Mouse (Mus musculus): ENCODE results near the gene Ikzf4. TPM values are rescaled to one million over a fixed set of nuclear protein-coding genes. Genes with fewer than 3 reads are reported as not detected.

The Ikzf4 gene
- polyA plus RNA-seq, 1 experiment from 2014 or later = 0.12 TPM

- peak overlapping the region; percentile 65; the same call in 1 of the 2 replicates for H3K27ac ChIP-seq (replicated peaks)
- no peak overlapping the region for H3K4me3 ChIP-seq (replicated peaks)
- H3K36me3 ChIP-seq (replicated peaks) = no peaks in the 10 kb centered on the region
- peaks cover 43% of the 10 kb centered on the region for H3K4me1 ChIP-seq (replicated peaks)
- no peak overlapping the region for H3K4me2 ChIP-seq
- no peak overlapping the region for H3K9ac ChIP-seq
- 9% methylated on average over 5 of the region's 5 CpGs for WGBS (ENCODE audit: insufficient replicate concordance)
- ATAC-seq (ENCODE audit: insufficient read depth) = no peak
- peaks cover 35% of the 10 kb centered on the region for H3K27me3 ChIP-seq
- no peaks in the 10 kb centered on the region for H3K9me3 ChIP-seq (replicated peaks)
These were observed 17.8 kb upstream of the Ikzf4 start for GRCm38 (mm10) chr10:128663441-128664220.

GRCm38 (mm10) chr10:128662465-128662864, 16.7 kb upstream of the Ikzf4 start:
- Histone ChIP-seq H3K4me1 (replicated peaks) (peaks cover 40% of the 10 kb centered on the region), H3K27ac (replicated peaks) (no peak overlapping the region), H3K9me3 (replicated peaks) (no peaks in the 10 kb centered on the region), H3K36me3 (replicated peaks) (no peaks in the 10 kb centered on the region), H3K4me3 (replicated peaks) (no peak overlapping the region), H3K4me2 (no peak overlapping the region), H3K27me3 (peaks cover 34% of the 10 kb centered on the region), H3K9ac (no peak overlapping the region)
- no peak for ATAC-seq (ENCODE audit: insufficient read depth)

GRCm38 (mm10) chr10:128659490-128659889, 13.7 kb upstream of the Ikzf4 start:
- H3K9me3 ChIP-seq (replicated peaks) = no peaks in the 10 kb centered on the region
- H3K4me2 ChIP-seq = no peak overlapping the region
- H3K4me1 ChIP-seq (replicated peaks) = peaks cover 35% of the 10 kb centered on the region
- no peak overlapping the region for H3K27ac ChIP-seq (replicated peaks)
- H3K27me3 ChIP-seq = peaks cover 32% of the 10 kb centered on the region
- H3K4me3 ChIP-seq (replicated peaks) = no peak overlapping the region
- H3K36me3 ChIP-seq (replicated peaks) = no peaks in the 10 kb centered on the region
- H3K9ac ChIP-seq = no peak overlapping the region
- WGBS (ENCODE audit: insufficient replicate concordance) = 55% methylated on average over 9 of the region's 9 CpGs
- no peak for ATAC-seq (ENCODE audit: insufficient read depth)

- no peak overlapping the region for H3K4me3 ChIP-seq (replicated peaks)
- no peak overlapping the region for H3K4me2 ChIP-seq
- H3K9me3 ChIP-seq (replicated peaks) = no peaks in the 10 kb centered on the region
- H3K9ac ChIP-seq = no peak overlapping the region
- WGBS (ENCODE audit: insufficient replicate concordance) = 44% methylated on average over 9 of the region's 9 CpGs
- peaks cover 21% of the 10 kb centered on the region for H3K4me1 ChIP-seq (replicated peaks)
- H3K27me3 ChIP-seq = peaks cover 32% of the 10 kb centered on the region
- H3K36me3 ChIP-seq (replicated peaks) = no peaks in the 10 kb centered on the region
- H3K27ac ChIP-seq (replicated peaks) = no peak overlapping the region
- ATAC-seq (ENCODE audit: insufficient read depth) = no peak
These were observed 12.1 kb upstream of the Ikzf4 start for GRCm38 (mm10) chr10:128657844-128658243.

DNA sequence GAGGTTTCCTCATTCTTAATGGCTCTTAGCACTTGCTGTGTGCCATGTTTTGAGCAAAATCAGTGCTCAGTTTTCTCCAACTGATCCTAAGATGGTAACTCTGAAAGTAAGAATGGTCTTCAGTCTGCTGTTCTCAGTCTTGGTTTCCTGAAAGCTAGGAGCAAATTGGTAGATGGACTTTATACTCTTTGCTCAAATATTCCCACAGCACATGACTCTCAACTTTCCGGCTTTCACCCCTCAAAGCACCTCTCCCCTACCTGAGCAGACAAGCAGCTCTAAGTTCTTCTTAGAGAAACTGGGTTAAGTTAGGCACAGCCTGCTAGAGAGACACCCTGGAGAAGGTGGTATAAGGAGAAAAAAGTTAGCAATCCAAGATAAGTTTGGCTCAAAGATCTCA, 10.9 kb upstream of the Ikzf4 start:
- no peak for ATAC-seq (ENCODE audit: insufficient read depth)
- Histone ChIP-seq H3K9ac (no peak overlapping the region), H3K36me3 (replicated peaks) (no peaks in the 10 kb centered on the region), H3K27ac (replicated peaks) (no peak overlapping the region), H3K27me3 (peaks cover 35% of the 10 kb centered on the region), H3K4me3 (replicated peaks) (no peak overlapping the region), H3K9me3 (replicated peaks) (no peaks in the 10 kb centered on the region), H3K4me2 (no peak overlapping the region), H3K4me1 (replicated peaks) (peaks cover 15% of the 10 kb centered on the region)
- 55% methylated on average over 1 of the region's 1 CpGs for WGBS (ENCODE audit: insufficient replicate concordance)

GRCm38 (mm10) chr10:128655254-128655653, 9.5 kb upstream of the Ikzf4 start:
- no peak overlapping the region for H3K27ac ChIP-seq (replicated peaks)
- H3K9ac ChIP-seq = no peak overlapping the region
- ATAC-seq (ENCODE audit: insufficient read depth) = peak; percentile 67
- H3K27me3 ChIP-seq = peaks cover 31% of the 10 kb centered on the region
- no peaks in the 10 kb centered on the region for H3K36me3 ChIP-seq (replicated peaks)
- peaks cover 15% of the 10 kb centered on the region for H3K4me1 ChIP-seq (replicated peaks)
- WGBS (ENCODE audit: insufficient replicate concordance) = 37% methylated on average over 3 of the region's 3 CpGs
- no peaks in the 10 kb centered on the region for H3K9me3 ChIP-seq (replicated peaks)
- H3K4me2 ChIP-seq = no peak overlapping the region
- no peak overlapping the region for H3K4me3 ChIP-seq (replicated peaks)

- peaks cover 20% of the 10 kb centered on the region for H3K27me3 ChIP-seq
- peaks cover 15% of the 10 kb centered on the region for H3K4me1 ChIP-seq (replicated peaks)
- H3K27ac ChIP-seq (replicated peaks) = no peak overlapping the region
- WGBS (ENCODE audit: insufficient replicate concordance) = 50% methylated on average over 4 of the region's 4 CpGs
- H3K9me3 ChIP-seq (replicated peaks) = no peaks in the 10 kb centered on the region
- no peak for ATAC-seq (ENCODE audit: insufficient read depth)
- H3K9ac ChIP-seq = no peak overlapping the region
- no peak overlapping the region for H3K4me2 ChIP-seq
- no peak overlapping the region for H3K4me3 ChIP-seq (replicated peaks)
- H3K36me3 ChIP-seq (replicated peaks) = no peaks in the 10 kb centered on the region
These were observed 8.1 kb upstream of the Ikzf4 start for GRCm38 (mm10) chr10:128653866-128654265.

- H3K9me3 ChIP-seq (replicated peaks) = no peaks in the 10 kb centered on the region
- H3K4me1 ChIP-seq (replicated peaks) = peaks cover 14% of the 10 kb centered on the region; the same call in 1 of the 2 replicates
- H3K4me3 ChIP-seq (replicated peaks) = no peak overlapping the region; the same call in 1 of the 2 replicates
- no peak overlapping the region for H3K9ac ChIP-seq
- ATAC-seq (ENCODE audit: insufficient read depth) = peak; percentile 38
- H3K4me2 ChIP-seq = peak overlapping the region; percentile 67
- H3K36me3 ChIP-seq (replicated peaks) = no peaks in the 10 kb centered on the region
- H3K27ac ChIP-seq (replicated peaks) = no peak overlapping the region
- peaks cover 64% of the 10 kb centered on the region for H3K27me3 ChIP-seq
- WGBS (ENCODE audit: insufficient replicate concordance) = 25% methylated on average over 12 of the region's 13 CpGs
These were observed 623 bp upstream of the Ikzf4 start for GRCm38 (mm10) chr10:128646139-128647089.

DNA sequence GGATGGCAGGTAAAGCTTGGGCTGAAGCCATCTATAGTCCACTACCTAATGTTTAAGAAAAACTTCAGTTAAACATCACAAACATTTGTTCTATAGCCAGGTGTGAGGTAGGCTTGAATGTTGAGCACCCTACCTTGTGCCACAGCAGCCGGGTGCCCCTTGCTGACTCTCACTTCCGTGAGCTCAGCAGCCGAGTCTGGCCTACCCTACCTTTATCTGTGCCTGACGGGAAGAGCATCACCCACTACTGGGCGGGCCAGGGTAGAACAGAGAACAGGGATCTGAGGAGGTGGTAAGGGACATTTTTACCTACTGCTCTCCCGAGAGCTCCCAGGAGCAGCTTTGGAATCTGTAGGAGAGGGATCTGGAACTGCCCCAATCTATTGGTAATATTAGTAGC, 3.0 kb downstream of the Ikzf4 start:
- 61% methylated on average over 6 of the region's 6 CpGs for WGBS (ENCODE audit: insufficient replicate concordance)
- peaks cover 14% of the 10 kb centered on the region; the same call in 1 of the 2 replicates for H3K4me1 ChIP-seq (replicated peaks)
- H3K36me3 ChIP-seq (replicated peaks) = no peaks in the 10 kb centered on the region
- no peak overlapping the region for H3K9ac ChIP-seq
- H3K27me3 ChIP-seq = peaks cover 74% of the 10 kb centered on the region
- H3K4me2 ChIP-seq = no peak overlapping the region
- no peak for ATAC-seq (ENCODE audit: insufficient read depth)
- H3K9me3 ChIP-seq (replicated peaks) = no peaks in the 10 kb centered on the region
- no peak overlapping the region for H3K4me3 ChIP-seq (replicated peaks)
- H3K27ac ChIP-seq (replicated peaks) = no peak overlapping the region

DNA sequence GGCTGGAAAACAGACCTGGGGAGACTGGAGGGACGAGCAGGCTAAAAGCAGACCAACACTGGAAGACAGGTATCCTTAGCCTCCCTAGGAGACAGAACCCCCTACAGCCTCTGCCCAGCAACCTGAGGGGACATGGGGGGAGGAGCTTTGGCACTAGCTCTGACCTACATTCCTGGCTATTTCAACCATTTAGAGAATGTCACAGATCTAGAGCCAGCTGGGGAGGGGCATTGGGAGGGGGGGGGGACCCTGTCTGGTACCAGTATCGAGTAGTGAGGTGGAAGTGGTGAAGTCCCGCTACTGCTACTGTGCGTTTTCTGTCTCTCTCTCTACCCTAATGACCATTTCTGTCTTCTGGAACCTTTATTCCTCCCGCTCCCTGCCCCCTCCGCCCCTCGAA, 3.9 kb downstream of the Ikzf4 start:
- Histone ChIP-seq H3K27me3 (peaks cover 73% of the 10 kb centered on the region), H3K4me3 (replicated peaks) (no peak overlapping the region), H3K4me1 (replicated peaks) (peaks cover 22% of the 10 kb centered on the region), H3K4me2 (no peak overlapping the region), H3K27ac (replicated peaks) (no peak overlapping the region), H3K36me3 (replicated peaks) (no peaks in the 10 kb centered on the region), H3K9ac (no peak overlapping the region), H3K9me3 (replicated peaks) (no peaks in the 10 kb centered on the region)
- ATAC-seq (ENCODE audit: insufficient read depth) = no peak
- 68% methylated on average over 7 of the region's 7 CpGs for WGBS (ENCODE audit: insufficient replicate concordance)

DNA sequence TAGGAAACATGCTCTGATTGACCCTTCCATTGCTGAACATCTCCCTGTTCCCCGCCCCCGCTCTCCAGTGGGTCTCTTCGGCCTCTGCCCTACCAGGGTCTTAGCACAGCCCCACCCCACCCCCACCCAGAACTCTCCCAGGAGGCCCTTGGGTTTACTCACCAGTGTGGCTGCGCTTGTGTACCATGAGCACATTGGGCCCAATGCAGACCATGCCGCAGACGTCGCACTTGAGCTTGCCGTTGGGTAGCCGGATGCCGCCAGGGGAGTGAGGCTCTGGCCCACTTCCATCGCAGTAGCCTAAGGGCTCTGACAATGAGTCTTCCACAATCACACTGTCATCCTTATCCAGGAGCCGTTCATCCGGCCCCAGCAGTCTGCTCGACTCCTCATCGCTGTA, 4.9 kb downstream of the Ikzf4 start:
- Histone ChIP-seq H3K4me3 (replicated peaks) (no peak overlapping the region), H3K4me2 (no peak overlapping the region), H3K36me3 (replicated peaks) (no peaks in the 10 kb centered on the region), H3K9ac (no peak overlapping the region), H3K9me3 (replicated peaks) (no peaks in the 10 kb centered on the region), H3K4me1 (replicated peaks) (peaks cover 22% of the 10 kb centered on the region), H3K27ac (replicated peaks) (no peak overlapping the region), H3K27me3 (peaks cover 73% of the 10 kb centered on the region)
- 84% methylated on average over 15 of the region's 15 CpGs for WGBS (ENCODE audit: insufficient replicate concordance)
- no peak for ATAC-seq (ENCODE audit: insufficient read depth)
